Mouse (Mus musculus) kidney, adult 2 months (tissue): ENCODE results near the gene Arhgef15. TPM values are rescaled to one million over a fixed set of nuclear protein-coding genes. Genes with fewer than 3 reads are reported as not detected.
"Not testable (repeated sequence)": the region's sequence is repeated elsewhere in the genome, so short reads cannot be mapped to it uniquely, and the experiment has no call there.

ENCODE experiments used
- DNase-seq: peaks from one replicate; pipeline ENCODE4 v3.0.0; 2021
- H3K27ac ChIP-seq: fragments of 200-500 bp; 2 replicates; pipeline ENCODE4 v1.5.1; 2012; ENCODE audit warnings: low read depth, low read length, control low read depth, inconsistent platforms; ENCODE audit not compliant: insufficient read depth
- H3K27me3 ChIP-seq: fragments of 200-500 bp; replicated peaks from 2 replicates; pipeline ENCODE4 v1.6.1; 2012; ENCODE audit warnings: mild to moderate bottlenecking, moderate library complexity, low read length, inconsistent platforms; ENCODE audit not compliant: control insufficient read depth, insufficient read depth
- H3K36me3 ChIP-seq: fragments of 200-500 bp; 2 replicates; pipeline ENCODE4 v1.6.1; 2012; ENCODE audit warnings: mild to moderate bottlenecking, moderate library complexity, low read length, inconsistent platforms; ENCODE audit not compliant: control insufficient read depth, insufficient read depth
- H3K4me1 ChIP-seq: fragments of 200-500 bp; 2 replicates; pipeline ENCODE4 v1.6.1; 2011; ENCODE audit warnings: low read length; ENCODE audit not compliant: control insufficient read depth, insufficient read depth
- H3K4me3 ChIP-seq: fragments of 200-500 bp; 2 replicates; pipeline ENCODE4 v1.5.1; 2011; ENCODE audit warnings: mild to moderate bottlenecking, low read depth, low read length, control low read depth; ENCODE audit not compliant: insufficient read depth
- CTCF ChIP-seq: fragments of 200-500 bp; conservative IDR thresholded peaks from 2 replicates; pipeline ENCODE4 v1.5.1; 2011; ENCODE audit warnings: low read depth, mild to moderate bottlenecking, control low read depth, low read length, moderate library complexity, mixed read lengths; ENCODE audit not compliant: insufficient read depth, insufficient read length
- POLR2A ChIP-seq: fragments of 200-500 bp; IDR thresholded peaks from one replicate; pipeline ENCODE4 v1.6.1; 2011; ENCODE audit warnings: low read depth, low read length, control low read depth
- WGBS: fragments of 180-500 bp; shearing (Covaris S2); methylation state at CpG from one replicate; pipeline ENCODE4 v1.1.7; 2018; 5-methylcytosine and 5-hydroxymethylcytosine counted together
- polyA plus RNA-seq: library from polyadenylated mRNA; depleted of rRNA; stranded (reverse); fragments of >200 nt; gene quantifications from 2 replicates; pipeline ENCODE4 v1.2.3, GENCODE M21; 2012

The Arhgef15 gene
- polyA plus RNA-seq, 1 experiment: 38.2 TPM

DNA sequence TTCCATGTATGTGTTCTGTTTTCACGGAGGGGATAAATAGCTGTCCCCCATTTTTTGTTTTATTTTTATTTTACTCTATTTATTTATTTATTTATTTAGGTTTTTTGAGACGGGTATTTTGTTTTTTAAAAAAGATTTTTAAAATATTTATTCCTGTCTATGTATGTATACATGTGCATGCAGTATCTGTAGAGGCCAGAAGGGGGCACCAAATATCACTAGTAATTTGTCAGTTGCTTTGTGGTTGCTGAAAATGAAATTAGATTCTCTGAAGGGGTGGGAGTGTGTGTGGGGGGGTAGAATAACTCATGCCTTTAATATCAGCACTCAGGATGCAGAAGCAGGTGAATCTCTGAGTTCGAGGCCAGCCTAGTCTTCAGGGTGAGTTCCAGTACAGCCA, 8.6 kb upstream of the Arhgef15 start:
- Histone ChIP-seq H3K4me1 (peaks cover 14% of the 10 kb centered on the region), H3K36me3 (no peaks in the 10 kb centered on the region), H3K27ac (no peak overlapping the region), H3K27me3 (no peaks in the 10 kb centered on the region), H3K4me3 (no peak overlapping the region)
- TF ChIP-seq CTCF: no peak
- no peak for TF ChIP-seq POLR2A
- peak; percentile 77 for DNase-seq
- WGBS: 41% methylated on average over 3 of the region's 3 CpGs

DNA sequence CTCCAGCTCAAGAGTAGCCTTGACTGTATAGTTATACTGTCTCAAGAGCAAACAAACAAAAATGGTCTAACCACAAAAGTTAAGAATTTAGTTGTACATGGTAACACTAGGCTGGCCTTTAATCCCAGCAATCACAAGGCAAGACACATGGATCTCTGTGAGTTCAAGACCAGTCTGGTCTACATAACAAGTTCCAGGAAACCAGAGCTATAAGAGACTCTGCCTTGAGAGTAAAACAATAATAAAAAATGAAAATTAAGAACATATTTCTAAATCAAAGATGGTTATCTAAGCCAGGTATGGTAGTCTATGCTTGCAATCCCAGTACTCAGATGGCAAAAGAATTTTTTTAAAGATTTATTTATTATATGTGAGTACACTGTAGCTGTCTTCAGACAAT, 7.8 kb upstream of the Arhgef15 start:
- Histone ChIP-seq H3K4me3 (no peak overlapping the region), H3K4me1 (peaks cover 12% of the 10 kb centered on the region), H3K27me3 (no peaks in the 10 kb centered on the region), H3K36me3 (no peaks in the 10 kb centered on the region), H3K27ac (no peak overlapping the region)
- no peak for DNase-seq
- no peak for TF ChIP-seq POLR2A
- no peak for TF ChIP-seq CTCF

DNA sequence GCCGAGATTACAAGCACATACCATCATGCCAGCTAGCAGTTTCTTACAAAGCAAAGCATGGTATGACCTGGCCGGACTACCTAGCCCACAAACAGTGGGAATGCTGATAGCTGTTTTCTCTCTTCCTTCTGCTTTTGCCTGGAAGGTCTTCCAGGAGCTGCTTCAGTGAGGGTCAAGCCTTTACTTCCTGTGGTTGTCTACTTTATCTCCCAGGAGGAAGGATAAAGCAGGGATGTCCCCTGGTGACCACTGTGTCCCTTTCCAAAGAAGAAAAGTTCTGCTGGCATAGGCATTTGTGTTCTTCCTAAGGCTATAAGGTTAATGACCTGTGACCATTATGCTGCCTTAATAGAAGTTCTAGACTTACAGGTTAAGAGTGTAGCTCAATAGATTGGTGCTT, 6.1 kb upstream of the Arhgef15 start:
- Histone ChIP-seq H3K27me3 (no peaks in the 10 kb centered on the region), H3K36me3 (no peaks in the 10 kb centered on the region), H3K4me1 (peaks cover 9% of the 10 kb centered on the region), H3K27ac (no peak overlapping the region), H3K4me3 (no peak overlapping the region)
- 64% methylated on average over 2 of the region's 2 CpGs for WGBS
- no peak for TF ChIP-seq POLR2A
- TF ChIP-seq CTCF: no peak
- no peak for DNase-seq

DNA sequence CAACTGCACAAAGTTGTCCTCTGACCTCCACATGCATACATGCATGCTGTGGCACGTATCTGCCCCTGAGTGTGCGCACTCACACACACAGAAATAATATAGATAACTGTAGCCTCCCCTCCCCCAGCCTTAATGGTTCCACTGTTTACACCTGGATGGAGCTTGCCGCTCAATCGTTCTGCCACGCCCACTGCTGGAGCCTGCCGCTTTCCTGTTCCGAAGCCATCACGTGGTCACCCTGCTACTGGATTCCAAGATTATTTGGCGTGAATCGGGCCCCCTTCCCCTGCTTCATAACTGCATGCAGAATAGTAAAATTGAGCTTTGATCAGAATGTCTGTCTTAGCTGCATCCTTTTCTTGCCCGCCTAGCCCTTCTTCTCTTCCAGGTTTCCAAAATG, 4.9 kb upstream of the Arhgef15 start:
- H3K27me3 ChIP-seq, H3K36me3 ChIP-seq, DNase-seq, H3K27ac ChIP-seq, H3K4me1 ChIP-seq, H3K4me3 ChIP-seq: not testable (repeated sequence)
- 23% methylated on average over 11 of the region's 11 CpGs for WGBS

DNA sequence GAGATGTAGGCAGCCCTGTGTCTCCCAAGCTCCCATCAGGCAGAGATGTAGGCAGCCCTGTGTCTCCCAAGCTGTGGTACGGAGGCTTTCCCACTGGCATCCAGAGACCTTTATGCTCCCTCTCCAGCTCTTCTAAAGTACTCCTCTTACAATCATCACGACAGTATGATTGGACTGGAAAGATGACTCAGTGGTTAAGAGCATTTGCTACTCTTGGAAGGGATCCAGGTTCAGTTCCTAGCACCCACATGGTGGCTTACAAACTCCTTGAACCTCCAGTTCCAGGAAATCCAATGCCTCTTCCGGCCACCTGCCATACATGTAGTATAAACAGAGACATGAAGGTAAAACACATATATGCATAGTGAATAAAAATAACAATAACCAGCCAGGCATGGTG, 4.3 kb upstream of the Arhgef15 start:
- no peaks in the 10 kb centered on the region for H3K36me3 ChIP-seq
- H3K27me3 ChIP-seq: no peaks in the 10 kb centered on the region
- no peak overlapping the region for H3K4me3 ChIP-seq
- no peak overlapping the region for H3K27ac ChIP-seq
- DNase-seq: no peak
- TF ChIP-seq POLR2A (no peak), CTCF (no peak)
- WGBS: 64% methylated on average over 3 of the region's 3 CpGs
- peaks cover 3% of the 10 kb centered on the region for H3K4me1 ChIP-seq

DNA sequence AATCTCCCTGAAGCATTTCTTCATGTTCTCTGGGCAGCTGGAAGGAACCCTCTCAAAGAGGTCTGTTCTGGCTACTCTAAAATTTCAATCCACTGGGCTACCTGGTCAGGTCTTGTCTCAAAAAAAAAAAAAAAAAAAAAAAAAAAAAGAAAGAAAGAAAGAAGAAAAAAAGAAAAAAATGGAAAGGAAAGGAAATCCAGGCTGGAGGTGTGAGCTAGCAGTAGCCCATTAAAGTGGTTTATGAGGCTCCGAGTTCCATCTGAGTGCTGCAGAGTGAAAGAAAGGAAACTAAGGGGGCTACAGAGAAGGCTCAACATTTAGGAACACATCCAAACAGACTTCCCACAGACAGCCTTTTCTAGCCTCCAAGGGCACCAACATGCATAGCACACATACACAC, 691 bp upstream of the Arhgef15 start:
- Histone ChIP-seq H3K27me3 (no peaks in the 10 kb centered on the region), H3K4me1 (peaks cover 3% of the 10 kb centered on the region), H3K27ac (no peak overlapping the region), H3K36me3 (no peaks in the 10 kb centered on the region), H3K4me3 (no peak overlapping the region)
- whole genome bisulfite sequencing: 88% methylated on average over 1 of the region's 1 CpGs
- no peak for TF ChIP-seq POLR2A
- TF ChIP-seq CTCF: no peak
- DNase-seq: no peak

DNA sequence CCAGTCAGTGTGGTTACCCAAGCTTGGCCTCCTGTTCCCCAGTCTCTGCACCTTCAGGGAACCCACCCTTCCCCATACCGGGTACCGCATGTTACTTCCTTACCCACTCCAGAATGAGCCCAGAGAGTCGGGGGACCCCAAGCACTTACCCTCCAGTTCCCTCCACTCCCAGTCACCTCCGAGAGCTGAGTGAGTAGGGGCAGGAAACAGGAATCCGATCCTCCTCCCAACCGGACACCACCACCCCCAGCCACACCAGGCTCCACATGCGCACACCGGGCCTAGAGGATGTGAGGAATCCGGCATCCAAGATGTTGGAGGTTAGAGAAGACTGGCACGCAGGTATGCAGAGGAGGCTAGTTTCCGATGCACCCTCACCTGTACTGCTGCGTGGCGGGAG, 583 bp downstream of the Arhgef15 start:
- TF ChIP-seq CTCF (no peak), POLR2A (no peak)
- Histone ChIP-seq H3K27me3 (no peaks in the 10 kb centered on the region), H3K27ac (peak overlapping the region; percentile 61), H3K36me3 (no peaks in the 10 kb centered on the region), H3K4me1 (no peaks in the 10 kb centered on the region), H3K4me3 (peak overlapping the region; percentile 76)
- WGBS: 44% methylated on average over 13 of the region's 13 CpGs
- DNase-seq: peak; percentile 60

DNA sequence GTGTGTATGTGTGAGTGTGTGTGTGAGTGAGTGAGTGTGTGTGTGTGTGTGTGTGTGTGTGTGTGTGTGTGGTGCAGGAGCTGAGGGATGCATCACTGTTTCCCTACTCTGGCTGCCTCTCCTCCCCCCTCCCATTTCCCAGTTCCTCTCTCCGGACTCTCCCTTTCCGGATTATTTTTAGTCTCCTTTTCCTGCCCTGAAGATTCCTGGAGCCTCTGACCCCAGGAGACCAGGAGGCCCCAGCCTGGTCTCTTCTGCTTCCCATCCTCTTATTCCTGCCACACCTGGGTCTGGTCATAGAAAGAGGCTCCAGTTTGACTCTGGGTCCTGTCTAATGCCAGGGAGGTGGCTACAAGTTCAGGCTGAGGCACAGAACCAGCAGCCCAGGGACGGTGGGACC, 1.2 kb downstream of the Arhgef15 start:
- Histone ChIP-seq H3K4me1 (no peaks in the 10 kb centered on the region), H3K27ac (peak overlapping the region; percentile 71), H3K4me3 (peak overlapping the region; percentile 76), H3K27me3 (no peaks in the 10 kb centered on the region), H3K36me3 (no peaks in the 10 kb centered on the region)
- TF ChIP-seq CTCF (no peak), POLR2A (no peak)
- 35% methylated on average over 3 of the region's 3 CpGs for WGBS
- peak; percentile 79 for DNase-seq
